Mouse (Mus musculus) midbrain, embryonic 11.5 days (tissue): ENCODE results near the gene Larp4. TPM values are rescaled to one million over a fixed set of nuclear protein-coding genes. Genes with fewer than 3 reads are reported as not detected.
A peak's percentile ranks its signal among the peaks of the same experiment; 100 is the strongest.

Experiments used
- ATAC-seq: fragments of 200-750 bp; cut with Nextera tagmentation; 2 replicates; pipeline ENCODE4 v1.8.0; 2017; ENCODE audit warnings: moderate TSS enrichment, moderate library complexity; ENCODE audit not compliant: low FRiP score
- DNase-seq: peaks from one replicate; pipeline ENCODE4 v3.0.0; 2015; ENCODE audit warnings: low spot score; ENCODE audit errors: missing footprints
- H3K27ac ChIP-seq: fragments of 300-500 bp; sonication (generic); 2 replicates; pipeline ENCODE4 v1.5.1; 2014; ENCODE audit warnings: low read depth, low read length
- H3K27me3 ChIP-seq: fragments of 300-500 bp; sonication (generic); 2 replicates; pipeline ENCODE4 v1.6.1; 2014; ENCODE audit warnings: mild to moderate bottlenecking, low read length, moderate library complexity, mixed read lengths; ENCODE audit not compliant: control insufficient read depth, insufficient read depth
- H3K36me3 ChIP-seq: fragments of 300-500 bp; sonication (generic); 2 replicates; pipeline ENCODE4 v1.6.1; 2014; ENCODE audit warnings: mild to moderate bottlenecking, low read length, moderate library complexity, mixed read lengths; ENCODE audit not compliant: control insufficient read depth, insufficient read depth
- H3K4me1 ChIP-seq: fragments of 300-500 bp; sonication (generic); 2 replicates; pipeline ENCODE4 v1.6.1; 2014; ENCODE audit warnings: low read length; ENCODE audit not compliant: control insufficient read depth, insufficient read depth
- H3K4me2 ChIP-seq: fragments of 300-500 bp; sonication (generic); 2 replicates; pipeline ENCODE4 v1.6.1; 2014; ENCODE audit warnings: mild to moderate bottlenecking, moderate library complexity
- H3K4me3 ChIP-seq: fragments of 300-500 bp; sonication (generic); 2 replicates; pipeline ENCODE4 v1.5.1; 2014; ENCODE audit warnings: low read depth, low read length
- H3K9ac ChIP-seq: fragments of 300-500 bp; sonication (generic); 2 replicates; pipeline ENCODE4 v1.6.1; 2014; ENCODE audit warnings: low read length
- H3K9me3 ChIP-seq: fragments of 300-500 bp; sonication (generic); 2 replicates; pipeline ENCODE4 v1.6.1; 2016; ENCODE audit warnings: low read length; ENCODE audit not compliant: control insufficient read depth
- WGBS: fragments of 180-500 bp; shearing (Covaris S2); extraction: QIAGEN DNeasy Blood & Tissue Kit; methylation state at CpG from one replicate; pipeline ENCODE4 v1.1.7; 2014; 5-methylcytosine and 5-hydroxymethylcytosine counted together
- polyA plus RNA-seq: library from polyadenylated mRNA; unstranded; fragments of >200 nt; fragmentation: Nextera tagmentation; extraction: Ambion mirVana; gene quantifications from 2 replicates; pipeline ENCODE4 v1.2.1, GENCODE M21; 2014

Larp4 gene
- polyA plus RNA-seq, 1 experiment from 2014 or later, result 36.9 TPM

DNA sequence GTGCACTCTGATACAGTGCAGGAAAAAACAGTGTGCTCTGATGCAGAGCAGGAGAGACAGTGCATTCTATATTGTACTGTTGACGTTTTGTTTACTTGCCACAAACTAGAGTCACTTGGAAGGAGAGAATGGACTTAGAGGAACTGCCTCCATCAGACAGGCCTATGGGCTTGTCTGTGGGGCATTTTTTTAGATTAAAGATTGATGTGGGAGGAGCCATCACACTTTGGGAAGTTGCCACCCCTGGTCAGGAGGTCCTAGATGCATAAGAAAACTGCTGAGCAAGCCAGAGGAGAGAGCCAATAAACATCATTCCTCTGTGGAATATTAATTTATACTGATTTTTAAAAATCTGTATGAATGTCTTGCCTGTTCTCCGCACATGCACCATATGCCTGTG lies 58.3 kb downstream of the Larp4 start:
- peak; percentile 35 for DNase-seq
- WGBS, result 83% methylated on average over 2 of the region's 2 CpGs
- no peaks in the 10 kb centered on the region for H3K27me3 ChIP-seq
- H3K4me3 ChIP-seq, result no peak overlapping the region
- no peaks in the 10 kb centered on the region for H3K9me3 ChIP-seq
- no peak for ATAC-seq
- no peaks in the 10 kb centered on the region for H3K36me3 ChIP-seq
- no peaks in the 10 kb centered on the region for H3K4me1 ChIP-seq
- H3K4me2 ChIP-seq, result no peak overlapping the region
- no peak overlapping the region for H3K9ac ChIP-seq
- H3K27ac ChIP-seq, result no peak overlapping the region

DNA sequence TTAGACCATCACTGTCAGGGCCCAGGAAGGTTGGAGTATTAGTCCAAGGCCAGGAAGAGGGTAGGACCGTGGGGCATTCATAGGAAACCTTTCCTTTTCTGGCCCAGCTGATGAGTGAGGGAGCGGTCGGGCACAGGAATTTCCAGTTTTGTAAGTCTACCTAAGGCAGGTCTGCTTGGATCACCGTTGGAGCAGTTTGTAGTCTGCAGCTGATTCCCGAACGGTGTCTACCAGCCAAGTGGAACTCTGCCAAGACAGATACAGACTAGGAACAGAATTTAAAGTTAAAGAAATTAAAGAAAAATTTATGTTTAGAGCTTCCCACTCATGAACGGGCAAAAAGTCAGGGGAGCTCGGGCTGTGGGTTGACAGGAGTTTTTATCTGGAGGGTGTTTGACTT lies 59.6 kb downstream of the Larp4 start:
- DNase-seq, result peak; percentile 8
- Histone ChIP-seq H3K9ac (no peak overlapping the region), H3K4me3 (no peak overlapping the region), H3K27ac (no peak overlapping the region), H3K4me1 (no peaks in the 10 kb centered on the region), H3K9me3 (no peaks in the 10 kb centered on the region), H3K36me3 (no peaks in the 10 kb centered on the region), H3K27me3 (no peaks in the 10 kb centered on the region), H3K4me2 (no peak overlapping the region)
- ATAC-seq, result no peak
- 87% methylated on average over 8 of the region's 8 CpGs for WGBS

DNA sequence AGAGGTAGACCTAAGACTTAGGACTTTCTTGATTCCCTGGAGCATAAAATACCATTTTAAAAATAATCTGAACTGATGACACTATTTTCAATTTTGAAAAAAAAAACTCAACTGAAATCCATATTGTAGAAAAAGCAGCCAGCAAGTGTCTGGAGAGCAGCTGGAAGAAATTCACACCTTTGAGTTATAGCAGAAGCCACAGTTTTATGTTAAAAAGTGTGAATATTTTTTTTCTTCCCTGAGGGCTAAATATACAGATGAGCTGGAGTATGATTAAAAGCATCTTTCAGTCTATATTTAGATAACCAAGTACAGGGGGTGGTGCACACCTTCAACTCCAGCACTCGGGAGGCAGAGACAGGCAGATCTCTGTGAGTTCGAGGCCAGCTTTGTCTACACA lies 60.0 kb downstream of the Larp4 start:
- no peaks in the 10 kb centered on the region for H3K9me3 ChIP-seq
- ATAC-seq, result no peak
- H3K27ac ChIP-seq, result no peak overlapping the region
- 91% methylated on average over 2 of the region's 2 CpGs for WGBS
- H3K27me3 ChIP-seq, result no peaks in the 10 kb centered on the region
- H3K9ac ChIP-seq, result no peak overlapping the region
- H3K4me1 ChIP-seq, result no peaks in the 10 kb centered on the region
- H3K4me2 ChIP-seq, result no peak overlapping the region
- no peaks in the 10 kb centered on the region for H3K36me3 ChIP-seq
- DNase-seq, result peak; percentile 21
- no peak overlapping the region for H3K4me3 ChIP-seq

DNA sequence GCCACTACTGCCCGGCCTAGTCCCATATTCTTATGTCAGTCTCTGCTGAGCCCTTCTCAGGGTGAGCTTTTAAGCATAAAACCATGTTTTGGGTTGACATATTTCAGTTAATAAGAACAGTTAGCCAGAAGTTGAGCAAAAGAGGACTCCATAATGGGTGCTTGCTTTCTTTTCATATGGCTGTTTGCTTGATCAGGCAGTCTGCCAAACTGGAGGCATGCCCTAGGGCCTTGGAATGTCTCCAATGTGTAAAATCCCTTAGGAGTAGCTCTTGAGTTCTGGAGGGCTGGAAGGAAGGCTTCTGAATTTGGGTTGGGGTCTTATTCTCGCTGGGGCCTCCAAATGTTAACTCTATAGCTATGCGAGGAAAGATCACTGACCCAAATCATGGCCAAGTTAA lies 62.7 kb downstream of the Larp4 start:
- H3K4me3 ChIP-seq, result no peak overlapping the region
- peak; percentile 49 for DNase-seq
- H3K27me3 ChIP-seq, result no peaks in the 10 kb centered on the region
- no peak overlapping the region for H3K4me2 ChIP-seq
- no peaks in the 10 kb centered on the region for H3K4me1 ChIP-seq
- 91% methylated on average over 3 of the region's 3 CpGs for WGBS
- H3K36me3 ChIP-seq, result no peaks in the 10 kb centered on the region
- H3K27ac ChIP-seq, result no peak overlapping the region
- no peak overlapping the region for H3K9ac ChIP-seq
- no peaks in the 10 kb centered on the region for H3K9me3 ChIP-seq
- no peak for ATAC-seq

DNA sequence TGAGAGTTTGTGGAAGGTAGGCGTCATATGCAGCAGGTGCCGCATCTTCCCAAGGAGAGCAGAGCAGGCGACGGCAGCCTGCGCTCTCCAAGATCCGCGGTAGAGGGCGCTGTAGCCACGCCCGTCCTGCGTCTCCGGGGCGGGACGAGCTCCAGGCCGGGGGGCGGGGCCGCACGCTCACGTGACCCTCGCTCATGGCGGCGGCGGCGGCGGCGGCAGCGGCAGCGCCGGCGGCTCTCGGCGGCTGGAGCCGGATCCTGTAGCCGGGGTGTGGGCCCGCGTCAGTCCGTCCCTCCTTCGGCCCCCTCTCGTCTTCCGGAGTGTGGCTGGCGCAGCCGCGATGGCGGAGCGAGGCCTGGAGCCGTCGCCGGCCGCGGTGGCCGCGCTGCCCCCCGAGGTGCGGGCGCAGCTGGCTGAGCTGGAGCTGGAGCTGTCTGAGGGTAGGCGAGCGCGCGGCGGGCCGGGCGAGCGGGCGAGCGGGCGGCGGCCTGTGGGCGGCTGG lies 68.7 kb downstream of the Larp4 start, which contains the start of gene Dip2b:
Dip2b (plus strand) TSS at position 195 of the 502 bp plus-strand sequence.
- ATAC-seq (peak; percentile 92), DNase-seq (peak; percentile 100)
- peaks cover 22% of the 10 kb centered on the region for H3K4me1 ChIP-seq
- H3K27ac ChIP-seq, result peak within 1 kb of the TSS; percentile 98
- WGBS, result 1% methylated on average over 51 of the region's 68 CpGs
- peak within 1 kb of the TSS; percentile 91 for H3K4me3 ChIP-seq
- H3K9ac ChIP-seq, result peak within 1 kb of the TSS; percentile 98
- no peaks in the 10 kb centered on the region for H3K36me3 ChIP-seq
- H3K9me3 ChIP-seq, result no peaks in the 10 kb centered on the region
- no peaks in the 10 kb centered on the region; the same call in 1 of the 2 replicates for H3K27me3 ChIP-seq
- peak within 1 kb of the TSS; percentile 71 for H3K4me2 ChIP-seq

DNA sequence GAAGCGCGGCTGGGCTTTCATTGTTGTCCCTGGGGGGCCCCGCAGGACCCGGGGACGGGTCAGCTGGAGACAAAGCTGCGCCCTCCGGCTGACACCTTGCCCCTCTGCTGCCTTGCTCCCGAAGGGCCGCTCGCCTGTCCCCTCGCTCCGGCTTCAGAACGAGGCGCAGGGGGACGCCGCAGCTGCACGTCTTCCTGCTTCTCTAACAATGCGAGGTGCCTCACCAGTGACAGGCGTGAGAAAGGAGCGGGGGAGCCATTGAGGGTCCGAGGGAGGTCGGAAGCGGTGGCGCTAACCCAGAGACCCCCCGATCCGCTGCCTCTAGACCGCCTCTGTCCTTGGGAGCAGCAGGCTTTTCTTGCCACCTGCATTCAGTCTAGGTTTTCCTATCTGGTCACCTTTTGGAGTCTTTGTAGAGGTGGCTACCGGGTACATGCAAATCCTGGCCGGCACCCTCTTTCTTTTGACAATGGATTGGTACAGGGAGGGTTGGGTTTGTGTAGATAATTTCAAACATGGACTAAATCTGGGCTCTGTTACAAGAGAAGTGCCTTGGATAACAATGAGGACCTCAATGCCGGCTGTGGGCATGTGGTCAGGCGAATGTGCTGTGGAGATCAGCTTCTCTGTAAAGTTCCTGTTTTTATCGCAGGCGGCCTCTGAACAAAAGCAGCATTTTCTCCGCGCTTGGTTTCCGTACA lies 69.3 kb downstream of the Larp4 start:
- under 1% methylated on average over 36 of the region's 36 CpGs for WGBS
- peak; percentile 98 for DNase-seq

DNA sequence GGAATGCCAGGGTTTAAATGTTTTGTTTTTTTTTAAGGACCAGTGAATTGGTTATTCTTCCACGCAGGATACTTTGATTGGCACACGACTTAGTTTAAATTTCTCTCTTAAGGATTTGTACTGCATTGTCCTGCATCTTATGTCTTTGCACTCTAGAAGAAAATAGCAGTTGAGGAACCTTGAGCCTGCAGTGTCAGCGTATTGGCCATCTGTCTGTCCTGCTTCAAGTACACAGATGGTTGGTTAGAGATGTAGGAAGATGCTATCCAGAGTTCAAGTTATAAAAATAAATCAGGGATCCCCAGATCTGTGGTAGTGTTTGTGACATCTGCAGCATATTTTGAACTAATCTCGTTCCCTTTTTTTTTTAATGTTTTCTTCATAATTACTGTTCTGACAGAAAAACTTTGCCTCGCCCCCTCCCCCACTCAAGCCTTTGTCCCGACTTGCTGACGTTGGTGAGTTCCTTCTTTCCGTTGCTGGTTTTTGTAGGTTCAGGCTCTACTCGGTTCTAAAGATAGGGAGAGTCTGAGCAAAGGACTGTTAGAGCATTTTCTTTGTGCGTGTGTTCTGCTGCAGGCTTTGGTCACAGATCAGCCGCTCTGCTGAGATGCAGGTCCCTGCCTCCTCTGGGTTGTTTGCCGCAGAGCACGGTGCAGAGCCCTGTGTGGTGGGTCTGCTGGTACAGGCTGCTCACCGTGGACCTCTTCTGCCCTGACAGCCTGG lies 70.8 kb downstream of the Larp4 start:
- DNase-seq (peak; percentile 89), ATAC-seq (no peak)
- Histone ChIP-seq H3K27ac (no peak overlapping the region), H3K4me1 (peaks cover 25% of the 10 kb centered on the region), H3K27me3 (no peaks in the 10 kb centered on the region; the same call in 1 of the 2 replicates), H3K4me2 (peak overlapping the region; percentile 71), H3K4me3 (peak overlapping the region; percentile 91), H3K36me3 (no peaks in the 10 kb centered on the region), H3K9ac (peak overlapping the region; percentile 98; the same call in 1 of the 2 replicates), H3K9me3 (no peaks in the 10 kb centered on the region)
- 35% methylated on average over 14 of the region's 14 CpGs for WGBS

More for the DNA sequence above, 69.3 kb downstream of the Larp4 start:
- ATAC-seq, result peak; percentile 85
- H3K9ac ChIP-seq, result peak overlapping the region; percentile 98
- H3K4me3 ChIP-seq, result peak overlapping the region; percentile 91
- peak overlapping the region; percentile 98 for H3K27ac ChIP-seq
- H3K27me3 ChIP-seq, result no peaks in the 10 kb centered on the region; the same call in 1 of the 2 replicates
- no peaks in the 10 kb centered on the region for H3K36me3 ChIP-seq
- H3K4me1 ChIP-seq, result peaks cover 22% of the 10 kb centered on the region
- no peaks in the 10 kb centered on the region for H3K9me3 ChIP-seq
- H3K4me2 ChIP-seq, result peak overlapping the region; percentile 71

DNA sequence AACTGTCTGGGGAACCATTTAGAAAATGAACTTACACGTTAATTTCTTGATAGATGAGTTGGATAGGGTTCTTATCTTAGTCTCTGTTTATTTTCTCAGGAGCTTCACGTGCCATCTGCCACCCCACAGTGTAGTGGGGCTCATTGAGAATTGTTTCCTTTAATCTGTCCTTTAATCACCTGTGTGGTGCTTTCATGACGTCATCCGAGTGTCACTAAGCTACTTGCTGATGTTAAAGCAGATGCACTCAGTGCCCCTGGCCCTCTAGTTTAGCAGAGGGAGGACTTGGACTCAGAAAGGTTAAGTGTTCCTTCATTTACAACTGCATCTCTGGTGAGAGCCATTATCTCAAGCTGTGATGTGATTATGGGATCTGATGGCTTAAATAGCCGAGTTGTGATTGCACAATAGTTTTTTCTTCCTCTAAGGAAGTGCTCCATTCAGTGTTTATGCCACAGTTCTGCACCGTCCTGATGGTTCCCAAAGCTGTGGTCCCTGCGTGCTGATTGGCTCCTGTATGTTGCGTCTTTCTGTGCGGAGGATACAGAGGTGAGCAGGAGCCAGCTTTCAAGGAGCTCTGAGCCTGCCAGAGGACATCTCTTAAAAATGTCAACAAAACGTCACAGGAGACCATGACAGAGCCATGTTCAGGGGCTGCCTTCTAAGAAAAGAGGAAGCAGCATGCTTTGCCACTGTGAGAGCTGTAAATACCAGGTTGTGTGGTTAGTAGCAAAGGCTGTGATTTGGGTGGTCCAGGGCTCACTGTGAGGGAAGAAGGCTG lies 71.6 kb downstream of the Larp4 start:
- Histone ChIP-seq H3K27me3 (no peaks in the 10 kb centered on the region; the same call in 1 of the 2 replicates), H3K4me3 (peak overlapping the region; percentile 91; the same call in 1 of the 2 replicates), H3K4me2 (peak overlapping the region; percentile 71), H3K9me3 (no peaks in the 10 kb centered on the region), H3K4me1 (peaks cover 31% of the 10 kb centered on the region), H3K27ac (no peak overlapping the region), H3K9ac (peak overlapping the region; percentile 98; the same call in 1 of the 2 replicates), H3K36me3 (no peaks in the 10 kb centered on the region)
- no peak for DNase-seq
- 45% methylated on average over 10 of the region's 10 CpGs for WGBS
- no peak for ATAC-seq
